Mouse (Mus musculus): ENCODE data around the gene Cmah. TPM values are rescaled to one million over a fixed set of nuclear protein-coding genes. Genes with fewer than 3 reads are reported as not detected.
"Not testable (repeated sequence)": the region's sequence is repeated elsewhere in the genome, so short reads cannot be mapped to it uniquely, and the experiment has no call there.

Cmah gene
- total RNA-seq, 2 experiments from 2014 or later = 0.40 to 0.58 TPM

DNA sequence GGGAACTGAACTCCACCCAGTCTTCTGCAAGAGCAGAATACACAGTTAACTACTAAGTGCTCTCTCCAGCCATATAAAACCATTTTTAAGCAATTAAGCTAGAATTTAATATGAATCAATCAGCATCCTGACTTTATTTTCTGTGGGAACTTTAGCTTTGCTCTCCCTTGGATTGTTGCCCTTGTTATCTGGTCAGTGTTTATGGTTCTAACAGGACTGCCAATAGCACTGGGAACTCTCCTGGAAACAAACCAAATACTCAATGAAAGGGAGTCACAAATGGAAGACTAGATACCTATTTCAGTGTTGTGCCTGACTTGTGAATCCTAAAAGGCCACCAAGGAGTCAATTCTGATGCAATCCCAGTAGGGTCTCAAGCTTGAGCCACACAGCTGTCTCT lies 12.7 kb downstream of the Cmah start:
- no peak for DNase-seq
- intact Hi-C loops (cut with DNase I) = no loop called here

DNA sequence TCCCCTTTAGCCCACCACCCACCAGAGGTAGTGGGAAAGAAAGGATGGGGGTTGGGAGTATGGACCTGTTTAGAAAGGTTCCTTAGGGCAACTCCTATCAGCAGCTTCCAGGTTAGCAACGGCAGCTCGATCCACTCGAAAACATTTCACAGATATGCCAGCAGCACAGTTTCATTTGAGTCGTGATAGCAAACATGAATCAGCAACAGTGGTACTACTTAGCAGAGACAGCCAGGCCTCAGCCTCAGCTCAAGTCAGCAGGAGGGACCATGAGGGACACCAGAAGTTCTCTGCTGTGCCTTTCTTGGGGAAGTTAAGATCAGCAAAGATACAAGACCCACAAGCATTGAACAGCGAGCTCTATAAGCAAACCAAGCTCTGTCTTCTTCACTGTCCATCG lies 13.3 kb downstream of the Cmah start:
- intact Hi-C loops (cut with DNase I) = no loop called here
- DNase-seq = no peak

GRCm38 (mm10) chr13:24342091-24342490 lies 14.9 kb downstream of the Cmah start:
- intact Hi-C loops (cut with DNase I) = no loop called here
- DNase-seq = no peak

GRCm38 (mm10) chr13:24353004-24353403 lies 25.8 kb downstream of the Cmah start:
- intact Hi-C loops (cut with DNase I) = no loop called here
- no peak for DNase-seq

- intact Hi-C loops (cut with DNase I) = no loop called here
- DNase-seq = no peak
Measured at GRCm38 (mm10) chr13:24354751-24355150, 27.5 kb downstream of the Cmah start.

DNA sequence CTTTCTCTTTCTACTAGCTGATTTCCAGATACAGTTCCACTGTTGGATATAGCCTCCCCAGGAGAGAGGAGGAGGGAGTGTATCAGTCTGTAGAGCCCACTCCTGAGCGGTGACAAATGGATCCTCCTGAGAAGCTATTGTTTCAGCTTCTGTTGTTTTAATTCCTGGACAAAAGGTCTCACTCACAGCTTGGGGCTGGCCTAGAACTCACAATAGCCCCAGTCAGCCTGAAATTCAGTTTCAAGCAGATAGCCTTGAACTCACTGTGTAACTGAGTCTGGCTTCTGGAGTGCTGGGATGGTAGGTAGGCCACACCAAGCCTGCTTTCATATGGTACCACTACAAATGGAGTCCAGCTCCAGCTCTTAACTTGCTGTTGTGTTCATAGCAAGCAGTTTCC lies 32.0 kb downstream of the Cmah start:
- DNase-seq = no peak
- intact Hi-C loops (cut with DNase I) = no loop called here

- intact Hi-C loops (cut with DNase I) = no loop called here
- no peak for DNase-seq
Measured at GRCm38 (mm10) chr13:24365191-24365590, 38.0 kb downstream of the Cmah start.

GRCm38 (mm10) chr13:24372893-24373599 lies 45.8 kb downstream of the Cmah start:
- intact Hi-C loops (cut with DNase I) = no loop called here
- no peak for DNase-seq

DNA sequence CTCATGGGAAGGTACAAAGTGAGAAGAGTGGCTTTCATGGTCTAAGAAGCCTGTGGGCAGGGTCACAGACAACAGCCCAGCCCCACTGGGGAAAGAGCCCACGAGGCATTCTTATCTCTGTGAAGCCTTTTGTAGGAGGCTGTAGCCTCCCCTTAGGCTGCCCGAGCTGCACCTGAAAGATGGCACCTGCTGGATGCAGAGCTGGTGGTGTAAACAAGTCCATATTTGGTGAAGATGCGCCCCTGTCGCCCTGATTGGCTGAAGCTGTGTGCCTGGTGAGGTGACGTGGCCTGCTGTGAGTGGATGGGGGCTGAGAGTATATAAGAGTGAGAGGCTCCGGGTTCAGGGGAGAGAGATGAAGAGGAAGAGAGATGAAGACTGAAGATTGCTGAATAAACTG lies 47.4 kb downstream of the Cmah start:
- intact Hi-C loops (cut with DNase I); DNase-seq: not testable (repeated sequence)

DNA sequence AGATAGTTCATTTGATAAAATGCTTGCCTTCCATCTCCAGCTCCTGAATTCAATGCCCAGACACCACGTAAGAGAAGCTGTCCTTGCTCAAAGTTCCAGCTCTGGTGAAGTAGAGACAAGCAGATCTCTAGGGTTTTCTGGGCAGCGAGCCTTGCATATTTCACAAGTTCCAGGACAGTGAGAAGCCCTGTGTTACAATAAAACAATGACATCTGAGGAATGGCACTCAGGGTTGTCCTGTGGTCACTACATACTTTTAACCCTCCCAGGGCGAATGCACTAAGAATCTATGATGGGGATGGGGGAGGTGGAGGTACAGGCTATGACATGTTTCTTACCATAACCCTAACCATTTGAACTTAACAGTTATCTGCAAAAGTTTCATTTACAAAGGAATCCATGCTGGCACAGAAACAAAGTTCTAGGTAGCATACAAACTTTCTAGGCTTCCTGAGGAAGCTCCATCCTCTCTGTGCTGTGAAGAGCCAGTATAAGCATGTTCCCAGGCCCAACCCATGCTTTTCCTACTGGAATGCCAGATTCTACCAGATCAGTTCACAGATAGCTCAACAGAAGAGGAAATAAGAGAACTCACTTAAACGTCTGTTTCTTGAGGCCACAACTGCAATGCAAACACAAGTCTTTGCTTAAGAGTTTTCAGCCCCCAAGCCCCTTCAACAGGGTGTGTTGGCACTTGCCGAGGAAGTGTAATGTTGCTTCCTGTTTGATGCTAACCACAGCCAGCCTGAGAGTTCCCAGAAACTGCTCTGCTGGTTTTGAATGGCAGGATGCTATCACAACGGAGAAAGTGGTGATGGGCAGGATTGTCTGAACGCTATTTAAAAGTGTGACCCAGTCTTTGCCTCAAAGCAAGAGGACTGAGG lies 48.4 kb downstream of the Cmah start:
- intact Hi-C loops (cut with DNase I) = no loop called here
- DNase-seq = no peak

DNA sequence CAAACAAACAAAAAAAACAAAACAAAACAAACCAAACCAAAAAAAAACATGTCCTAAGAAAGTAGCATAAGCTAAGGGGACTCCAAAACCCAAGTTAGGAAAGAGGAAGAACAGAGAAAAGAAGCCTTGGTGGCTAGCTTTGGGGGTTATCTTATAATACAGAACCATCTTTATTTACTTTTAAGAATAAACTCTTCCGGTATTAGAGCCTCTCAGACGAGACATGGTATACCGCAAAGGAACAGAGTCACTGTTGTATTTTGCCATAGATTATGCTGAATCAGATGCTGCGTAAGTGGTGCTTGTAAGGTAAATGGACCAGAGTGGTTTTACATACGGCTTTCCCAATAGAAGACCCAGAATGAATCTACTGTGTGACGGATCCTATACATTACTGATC lies 53.5 kb downstream of the Cmah start:
- intact Hi-C loops (cut with DNase I) = no loop called here
- DNase-seq = no peak

- intact Hi-C loops (cut with DNase I) = no loop called here
Measured at GRCm38 (mm10) chr13:24383885-24384284, 56.7 kb downstream of the Cmah start.

GRCm38 (mm10) chr13:24391892-24392291 lies 64.7 kb downstream of the Cmah start:
- DNase-seq = no peak
- intact Hi-C loops (cut with DNase I) = no loop called here

More at GRCm38 (mm10) chr13:24383885-24384284, 56.7 kb downstream of the Cmah start:
- DNase-seq = no peak

GRCm38 (mm10) chr13:24392655-24393054 lies 65.5 kb downstream of the Cmah start:
- no peak for DNase-seq
- intact Hi-C loops (cut with DNase I) = no loop called here

DNA sequence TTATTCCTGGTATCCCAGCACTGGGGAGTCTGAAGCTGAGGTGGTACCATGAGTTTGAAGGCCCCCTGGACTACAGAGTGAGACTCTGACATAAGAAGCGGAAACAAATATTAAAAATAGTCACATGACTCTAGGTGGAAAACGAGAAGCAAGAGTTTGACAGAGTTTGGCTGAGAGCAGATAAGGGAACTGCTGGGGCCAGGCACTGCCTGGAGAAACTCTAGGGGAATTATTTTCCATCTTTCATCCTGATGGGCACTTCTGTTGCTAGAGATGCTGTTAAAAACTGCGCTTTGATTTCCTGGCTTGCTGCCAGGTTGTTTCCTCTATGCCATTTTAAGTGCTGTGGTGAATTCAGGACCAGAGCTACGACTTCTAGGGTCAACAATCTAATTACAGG lies 65.9 kb downstream of the Cmah start:
- DNase-seq = no peak
- intact Hi-C loops (cut with DNase I) = no loop called here

DNA sequence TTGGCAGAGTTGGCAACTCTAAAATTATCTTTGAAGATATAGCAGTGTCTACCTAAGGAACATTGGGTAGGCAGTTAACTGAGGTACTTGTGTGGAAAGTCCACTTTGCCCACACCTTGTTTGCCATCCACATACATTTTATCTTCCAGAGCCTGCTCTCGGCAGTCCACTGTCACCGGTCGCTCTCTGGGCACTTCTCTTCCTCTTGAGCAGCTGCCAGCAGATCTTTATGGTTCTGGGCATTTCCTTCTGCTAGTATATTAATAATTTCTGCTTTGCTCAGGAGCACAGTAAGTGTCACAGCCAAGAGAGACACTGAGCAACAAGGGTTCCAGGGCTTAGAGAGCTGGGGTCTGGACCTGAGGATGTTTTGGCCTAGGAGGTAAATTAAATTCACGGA lies 68.6 kb downstream of the Cmah start:
- intact Hi-C loops (cut with DNase I) = no loop called here

DNA sequence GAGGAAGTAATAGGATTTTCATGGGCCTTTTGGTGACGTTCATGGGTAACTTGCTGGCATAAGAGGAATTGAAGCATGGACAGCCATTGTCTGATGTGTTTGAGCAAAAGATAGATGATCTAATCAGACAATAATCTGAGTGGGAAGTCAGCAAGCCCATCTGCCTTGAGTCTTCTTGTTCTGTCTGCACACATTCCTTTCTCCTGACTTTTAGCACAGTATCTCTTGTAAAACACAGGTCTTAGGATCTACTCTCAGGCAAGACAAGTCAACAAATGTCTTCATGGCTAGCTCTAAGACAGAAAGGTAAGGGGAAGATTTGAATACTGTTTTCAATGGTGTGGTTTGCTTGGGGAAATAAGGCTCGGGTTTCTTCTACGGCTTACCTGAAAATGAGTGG lies 70.0 kb downstream of the Cmah start:
- intact Hi-C loops (cut with DNase I) = no loop called here
- no peak for DNase-seq

More for the DNA sequence above, 68.6 kb downstream of the Cmah start:
- DNase-seq = no peak

GRCm38 (mm10) chr13:24398488-24398887 lies 71.3 kb downstream of the Cmah start:
- DNase-seq = no peak
- intact Hi-C loops (cut with DNase I) = no loop called here

- DNase-seq; intact Hi-C loops (cut with DNase I): not testable (repeated sequence)
Measured at GRCm38 (mm10) chr13:24401821-24402220, 74.6 kb downstream of the Cmah start.

- intact Hi-C loops (cut with DNase I) = no loop called here
Measured at GRCm38 (mm10) chr13:24403054-24403453, 75.8 kb downstream of the Cmah start.

DNA sequence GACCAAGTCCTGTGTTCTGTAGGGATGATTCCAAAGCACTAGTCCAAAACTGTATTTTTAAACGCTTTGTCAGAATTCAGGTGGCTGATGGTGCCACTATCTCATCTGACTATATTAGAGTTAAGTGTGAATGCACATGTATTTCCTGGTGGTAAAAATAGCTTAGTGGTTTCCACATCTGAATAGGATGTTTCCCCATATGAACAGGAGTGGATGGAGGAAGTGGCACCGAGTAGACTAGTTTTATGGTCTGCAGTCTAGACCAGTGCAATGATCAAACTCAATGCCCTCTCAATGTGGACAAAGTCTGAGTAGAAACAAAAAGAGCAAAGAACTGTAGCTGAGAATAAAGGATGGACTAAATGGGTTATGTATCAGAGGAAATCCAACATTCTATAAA lies 79.6 kb downstream of the Cmah start:
- DNase-seq = no peak
- intact Hi-C loops (cut with DNase I) = no loop called here

More at GRCm38 (mm10) chr13:24403054-24403453, 75.8 kb downstream of the Cmah start:
- DNase-seq = no peak

- DNase-seq = no peak
- intact Hi-C loops (cut with DNase I) = no loop called here
Measured at GRCm38 (mm10) chr13:24414635-24415206, 87.5 kb downstream of the Cmah start.

All from left cerebral cortex, postnatal 4 days (tissue).